ENCODE assay signal across 29 mouse cellular contexts in the genomic region with DNA sequence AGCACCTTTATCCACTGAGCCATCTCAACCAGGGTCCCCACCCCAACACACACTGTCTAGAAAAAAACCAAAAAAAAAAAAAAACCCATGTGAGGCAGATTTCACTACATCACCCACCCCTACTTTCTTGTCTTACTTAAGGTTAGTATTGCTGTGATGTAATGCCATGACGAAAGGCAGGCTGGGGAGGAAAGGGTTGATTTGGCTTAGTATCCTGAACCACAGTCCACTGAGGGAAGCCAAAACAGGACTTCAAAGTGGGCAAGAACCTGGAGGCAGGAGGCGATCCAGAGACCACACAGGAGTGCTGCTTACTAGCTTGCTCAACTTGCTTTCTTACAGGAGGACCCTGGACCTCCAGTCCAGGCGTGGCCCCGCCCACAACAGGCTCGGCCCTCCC. TPM values are rescaled to one million over a fixed set of nuclear protein-coding genes. Genes with fewer than 3 reads are reported as not detected.
A peak's percentile ranks its signal among the peaks of the same experiment; 100 is the strongest.
DNase-seq lines count a peak whose midpoint lies in the region; ATAC-seq and TF ChIP-seq lines count a peak whose summit lies in the region.
"Had no signal": no experiment of that assay in that cellular context is flagged by ENCODE, and none has a peak within 500 bp of the region (broad histone marks: within the 10 kb centered on the region; RNA-seq: fewer than 3 reads in every experiment).

No protein-coding gene starts in this region.

- WGBS in liver, embryonic 15.5 days (ENCODE audit: insufficient replicate concordance) = 63% methylated on average over 5 of the region's 5 CpGs
- 78% methylated on average over 5 of the region's 5 CpGs for WGBS in kidney, embryonic 16.5 days

- no peak for TF ChIP-seq CTCF in bone marrow macrophage, adult 2 months (IDR thresholded peaks at IDR 0.05; ENCODE audit: low read depth, low read length)

- H3K9me3 ChIP-seq in liver, embryonic 15.5 days (replicated peaks) = no peaks in the 10 kb centered on the region
- H3K9me3 ChIP-seq in kidney, embryonic 16.5 days (ENCODE audit: low read length) = no peaks in the 10 kb centered on the region
- H3K9me3 ChIP-seq: embryonic facial prominence, embryonic 12.5 days; embryonic facial prominence, embryonic 15.5 days; hindbrain, embryonic 10.5 days; hindbrain, embryonic 13.5 days had no signal

- peaks cover 53% of the 10 kb centered on the region for H3K36me3 ChIP-seq in liver, embryonic 15.5 days (replicated peaks)
- peaks cover 24% of the 10 kb centered on the region for H3K36me3 ChIP-seq in kidney, embryonic 16.5 days (ENCODE audit: insufficient read depth, low read length)

- H3K4me3 ChIP-seq in liver, embryonic 15.5 days (replicated peaks) = no peak overlapping the region
- no peak overlapping the region for H3K4me3 ChIP-seq in bone marrow macrophage, adult 2 months (ENCODE audit: insufficient read depth, low read length)
- H3K4me3 ChIP-seq in kidney, embryonic 16.5 days (ENCODE audit: low read length) = no peak overlapping the region
- H3K4me3 ChIP-seq: embryonic facial prominence, embryonic 12.5 days; embryonic facial prominence, embryonic 15.5 days; gastrocnemius, adult 2 months; heart, adult 2 months; hindbrain, embryonic 10.5 days; hindbrain, embryonic 13.5 days had no signal

- H3K4me1 ChIP-seq in liver, embryonic 15.5 days (replicated peaks) = peaks cover 31% of the 10 kb centered on the region
- peaks cover 23% of the 10 kb centered on the region for H3K4me1 ChIP-seq in bone marrow macrophage, adult 2 months (ENCODE audit: control insufficient read depth, insufficient read depth, low read length)
- H3K4me1 ChIP-seq in kidney, embryonic 16.5 days (ENCODE audit: insufficient read depth, low read length) = peaks cover 11% of the 10 kb centered on the region

- no peak for ATAC-seq in liver, embryonic 15.5 days (ENCODE audit: insufficient read depth)
- ATAC-seq in megakaryocyte progenitor cell, adult 5-6 weeks (replicated peaks; ENCODE audit: poor library complexity) = peak; percentile 25; the same call in 1 of the 2 replicates
- no peak for ATAC-seq in kidney, embryonic 16.5 days (ENCODE audit: low FRiP score, low TSS enrichment)
- ATAC-seq: forebrain, embryonic 14.5 days; forebrain, postnatal 0 days; hindbrain, embryonic 16.5 days had no signal

- H3K27ac ChIP-seq in liver, embryonic 15.5 days (replicated peaks) = 0 out of 2 replicates have a peak overlapping the region, but pooled peaks have one; percentile 26
- H3K27ac ChIP-seq in bone marrow macrophage, adult 2 months (ENCODE audit: insufficient read depth, low read depth, low read length) = peak overlapping the region; percentile 85
- H3K27ac ChIP-seq in kidney, embryonic 16.5 days (ENCODE audit: low read length) = no peak overlapping the region
- H3K27ac ChIP-seq: embryonic facial prominence, embryonic 12.5 days; embryonic facial prominence, embryonic 15.5 days; gastrocnemius, adult 2 months; heart, adult 2 months; hindbrain, embryonic 10.5 days; hindbrain, embryonic 13.5 days had no signal

- peaks cover 20% of the 10 kb centered on the region for H3K27me3 ChIP-seq in liver, embryonic 15.5 days
- peaks cover 12% of the 10 kb centered on the region for H3K27me3 ChIP-seq in kidney, embryonic 16.5 days (ENCODE audit: insufficient read depth, low read length)

- DNase-seq in liver (no peak), R1 (ENCODE audit: low read depth, low spot score) (peak; percentile 29)
- no peak for DNase-seq in embryo, embryonic 9.5 days (ENCODE audit: extremely low spot score)
- DNase-seq in heart, adult 8-10 months (ENCODE audit: low spot score) = no peak
- DNase-seq: adrenal gland, postnatal 10 days; adrenal gland, postnatal 36 days; cerebellum, adult 11-12 months; cerebellum, adult 8-10 months; cerebellum, postnatal 10 days; cerebellum, postnatal 36 days; forebrain, postnatal 0 days; gastrocnemius, adult 2 months; gastrocnemius, postnatal 14 days; heart, adult 2 months; heart, postnatal 36 days had no signal

- H3K9ac ChIP-seq in liver, embryonic 15.5 days = no peak overlapping the region
- no peak overlapping the region for H3K9ac ChIP-seq in kidney, embryonic 16.5 days (replicated peaks; ENCODE audit: low read length)
- H3K9ac ChIP-seq: embryonic facial prominence, embryonic 12.5 days; embryonic facial prominence, embryonic 15.5 days; forebrain, postnatal 0 days had no signal

- no peak for TF ChIP-seq POLR2A in bone marrow macrophage, adult 2 months (IDR thresholded peaks at IDR 0.05; ENCODE audit: borderline replicate concordance, low read depth, low read length)

- H3K4me2 ChIP-seq in liver, embryonic 15.5 days = 0 out of 2 replicates have a peak overlapping the region, but pooled peaks have one; percentile 1
- H3K4me2 ChIP-seq in kidney, embryonic 16.5 days (replicated peaks; ENCODE audit: low read depth, low read length) = no peak overlapping the region
- H3K4me2 ChIP-seq: embryonic facial prominence, embryonic 12.5 days; embryonic facial prominence, embryonic 15.5 days; heart, embryonic 11.5 days; hindbrain, embryonic 13.5 days had no signal

RNA-seq across cellular contexts. Expression of a gene that starts 1.8 kb away (rescaled TPM):
- 0.45 and 0.68 TPM in 2 replicates for polyA plus RNA-seq in liver, embryonic 15.5 days (2015; fragmentation: Nextera tagmentation; extraction: Ambion mirVana)
- not detected in 2 replicates for polyA plus RNA-seq in bone marrow macrophage, adult 2 months (2012; ENCODE audit: insufficient read depth, insufficient read length, missing spikeins)
- not detected in 2 replicates for total RNA-seq in megakaryocyte progenitor cell, adult 5-6 weeks (2015)
- total RNA-seq in megakaryocyte progenitor cell, adult 5-6 weeks (2017) = not detected in 2 replicates
- 0.65 and 0.66 TPM in 2 replicates for polyA plus RNA-seq in kidney, embryonic 16.5 days (2015; fragmentation: Nextera tagmentation; extraction: Ambion mirVana)
- total RNA-seq in heart, adult 8-10 months (2022) = not detected
- total RNA-seq: adrenal gland, adult 18-20 months; gastrocnemius, adult 2 months; gastrocnemius, postnatal 14 days; heart, adult 2 months; heart, postnatal 36 days had no signal
- polyA plus RNA-seq: heart, adult 2 months had no signal

RNA-seq across cellular contexts. Expression of a gene that starts 2.4 kb away (rescaled TPM):
- polyA plus RNA-seq in liver, embryonic 15.5 days (2015; fragmentation: Nextera tagmentation; extraction: Ambion mirVana) = 19.6 and 19.8 TPM in 2 replicates
- 15.3 and 20.6 TPM in 2 replicates for polyA plus RNA-seq in bone marrow macrophage, adult 2 months (2012; ENCODE audit: insufficient read depth, insufficient read length, missing spikeins)
- 24.5 and 38.6 TPM in 2 replicates for total RNA-seq in megakaryocyte progenitor cell, adult 5-6 weeks (2015)
- 27.1 and 44.0 TPM in 2 replicates for total RNA-seq in megakaryocyte progenitor cell, adult 5-6 weeks (2017)
- 27.9 and 30.1 TPM in 2 replicates for polyA plus RNA-seq in kidney, embryonic 16.5 days (2015; fragmentation: Nextera tagmentation; extraction: Ambion mirVana)
- total RNA-seq in heart, adult 8-10 months (2022) = 10 to 100 TPM; 23.6 to 29.9 (median 27.6) TPM

RNA-seq across cellular contexts. Expression of a gene that starts 7.4 kb away (rescaled TPM):
- 0.82 and 0.98 TPM in 2 replicates for polyA plus RNA-seq in liver, embryonic 15.5 days (2015; fragmentation: Nextera tagmentation; extraction: Ambion mirVana)
- 8.0 and 9.9 TPM in 2 replicates for polyA plus RNA-seq in bone marrow macrophage, adult 2 months (2012; ENCODE audit: insufficient read depth, insufficient read length, missing spikeins)
- 21.4 and 23.4 TPM in 2 replicates for total RNA-seq in megakaryocyte progenitor cell, adult 5-6 weeks (2015)
- 13.7 and 20.4 TPM in 2 replicates for total RNA-seq in megakaryocyte progenitor cell, adult 5-6 weeks (2017)
- 2.1 and 2.8 TPM in 2 replicates for polyA plus RNA-seq in kidney, embryonic 16.5 days (2015; fragmentation: Nextera tagmentation; extraction: Ambion mirVana)
- total RNA-seq in heart, adult 8-10 months (2022) = under 1 TPM; 0.16 to 0.44 (median 0.28) TPM

RNA-seq across cellular contexts. Expression of a gene that starts 38.5 kb away (rescaled TPM):
- 2,003 and 2,036 TPM in 2 replicates for polyA plus RNA-seq in liver, embryonic 15.5 days (2015; fragmentation: Nextera tagmentation; extraction: Ambion mirVana)
- 5,836 and 6,850 TPM in 2 replicates for polyA plus RNA-seq in bone marrow macrophage, adult 2 months (2012; ENCODE audit: insufficient read depth, insufficient read length, missing spikeins)
- total RNA-seq in megakaryocyte progenitor cell, adult 5-6 weeks (2015) = 20,259 and 20,522 TPM in 2 replicates
- 11,199 and 11,450 TPM in 2 replicates for total RNA-seq in megakaryocyte progenitor cell, adult 5-6 weeks (2017)
- 5,008 and 5,126 TPM in 2 replicates for polyA plus RNA-seq in kidney, embryonic 16.5 days (2015; fragmentation: Nextera tagmentation; extraction: Ambion mirVana)
- 100 to 1,000 TPM; 830 to 950 (median 884) TPM for total RNA-seq in heart, adult 8-10 months (2022)

RNA-seq across cellular contexts. Expression of a gene that starts 54.8 kb away (rescaled TPM):
- not detected in 2 replicates for polyA plus RNA-seq in liver, embryonic 15.5 days (2015; fragmentation: Nextera tagmentation; extraction: Ambion mirVana)
- 0.25 TPM in 1 of 2 replicates, not detected in the other for polyA plus RNA-seq in bone marrow macrophage, adult 2 months (2012; ENCODE audit: insufficient read depth, insufficient read length, missing spikeins)
- total RNA-seq in megakaryocyte progenitor cell, adult 5-6 weeks (2015) = not detected in 2 replicates
- 0.07 and 0.29 TPM in 2 replicates for total RNA-seq in megakaryocyte progenitor cell, adult 5-6 weeks (2017)
- polyA plus RNA-seq in kidney, embryonic 16.5 days (2015; fragmentation: Nextera tagmentation; extraction: Ambion mirVana) = 0.28 and 0.50 TPM in 2 replicates
- total RNA-seq in heart, adult 8-10 months (2022) = not detected
- total RNA-seq: adrenal gland, adult 18-20 months; adrenal gland, postnatal 10 days; adrenal gland, postnatal 36 days; gastrocnemius, adult 2 months; gastrocnemius, postnatal 14 days; heart, adult 2 months; heart, postnatal 36 days had no signal
- polyA plus RNA-seq: gonadal fat pad, adult 2 months; heart, adult 2 months; heart, embryonic 11.5 days; heart, postnatal 0 days had no signal
